Mouse (Mus musculus): ENCODE results near the gene Lmln.

- no peak for TF ChIP-seq CTCF (IDR thresholded peaks at IDR 0.05; ENCODE audit: insufficient read depth, low read length)
- TF ChIP-seq POLR2A (IDR thresholded peaks at IDR 0.05; ENCODE audit: borderline replicate concordance, extremely low read depth, low read depth, low read length), result no peak
These were observed 43.1 kb upstream of the Lmln start for GRCm38 (mm10) chr16:33019117-33019770.
